Mouse (Mus musculus): ENCODE measurements around the gene Nle1. TPM values are rescaled to one million over a fixed set of nuclear protein-coding genes. Genes with fewer than 3 reads are reported as not detected.
A peak's percentile ranks its signal among the peaks of the same experiment; 100 is the strongest.

Nle1 gene
- total RNA-seq, 2 experiments from 2014 or later: 12.6 to 12.7 TPM

DNA sequence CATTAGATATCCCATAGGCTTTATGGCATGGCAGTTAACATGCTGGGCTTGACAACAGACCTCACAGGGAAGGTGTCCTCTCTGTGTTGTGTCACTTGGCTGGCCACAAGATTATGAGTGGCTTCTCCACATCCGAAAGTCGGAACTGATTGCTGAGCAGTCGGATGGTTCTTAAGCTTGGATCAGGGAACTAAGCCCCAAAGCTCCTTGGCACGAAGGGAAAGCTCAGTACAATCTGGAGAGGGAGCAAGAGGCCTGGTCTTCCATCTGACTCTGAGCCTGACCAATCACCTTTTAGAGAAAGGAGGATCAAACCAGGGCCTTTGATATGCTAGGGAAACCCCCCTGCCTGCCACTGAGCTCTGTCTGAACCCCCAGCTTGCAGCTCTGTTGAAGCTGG, 13.5 kb upstream of the Nle1 start:
- DNase-seq: no peak
- intact Hi-C loops (cut with DNase I): no loop called here

DNA sequence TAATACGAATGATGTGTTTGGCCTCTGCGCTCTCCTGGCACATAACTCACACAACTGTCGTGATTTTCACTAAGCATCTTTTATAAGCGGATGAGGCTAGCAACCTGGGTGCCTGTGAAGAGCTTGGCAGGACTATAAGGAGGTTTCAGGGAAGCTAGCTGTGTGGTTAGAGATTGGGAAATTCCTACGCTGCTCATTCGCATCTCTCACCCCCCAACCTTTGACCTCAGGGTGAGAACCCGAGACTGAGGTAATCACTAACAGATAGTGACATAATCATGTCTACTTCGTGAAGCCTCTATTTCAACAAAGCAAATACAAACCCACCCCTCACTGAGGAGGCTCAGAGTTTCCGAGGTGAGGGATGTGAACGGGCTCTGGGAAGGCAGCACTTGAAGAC, 12.6 kb upstream of the Nle1 start:
- intact Hi-C loops (cut with DNase I): no loop called here
- no peak for DNase-seq

DNA sequence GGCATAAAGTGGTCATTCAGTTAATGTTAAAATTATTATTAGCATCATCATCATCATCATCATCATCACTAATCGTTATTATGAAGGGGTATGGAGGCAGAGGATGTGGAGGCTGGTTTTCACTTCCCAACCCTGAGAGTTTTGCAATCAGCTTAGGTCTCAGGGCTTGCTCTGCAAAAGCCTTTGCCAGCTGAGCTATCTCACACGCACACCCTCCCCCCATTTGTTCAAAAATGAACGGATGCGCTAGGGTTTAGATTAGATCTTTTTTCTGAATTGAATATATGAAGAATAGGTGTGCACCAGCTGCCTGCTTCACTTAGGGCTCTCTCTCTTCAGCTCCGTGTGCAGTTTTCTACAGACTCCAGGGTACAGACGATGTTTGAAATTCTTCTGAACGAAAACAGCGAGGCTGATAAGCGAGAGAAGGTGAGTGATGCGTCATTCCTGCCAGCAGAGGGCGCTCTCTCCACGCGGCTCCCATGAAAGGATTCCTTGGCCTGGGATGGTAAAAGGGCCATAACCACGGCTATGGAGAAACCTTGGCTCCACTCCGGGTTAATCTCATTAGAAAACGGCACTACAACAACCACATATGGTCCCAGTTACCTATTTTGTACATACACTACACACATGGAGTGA, 6.6 kb upstream of the Nle1 start:
- peak; percentile 81 to 86 for DNase-seq
- intact Hi-C loops (cut with DNase I): loop anchor here (1.0 to 5.0 kb wide), 3 partner anchors 44 to 282 kb away; no protein-coding TSS in a partner anchor

DNA sequence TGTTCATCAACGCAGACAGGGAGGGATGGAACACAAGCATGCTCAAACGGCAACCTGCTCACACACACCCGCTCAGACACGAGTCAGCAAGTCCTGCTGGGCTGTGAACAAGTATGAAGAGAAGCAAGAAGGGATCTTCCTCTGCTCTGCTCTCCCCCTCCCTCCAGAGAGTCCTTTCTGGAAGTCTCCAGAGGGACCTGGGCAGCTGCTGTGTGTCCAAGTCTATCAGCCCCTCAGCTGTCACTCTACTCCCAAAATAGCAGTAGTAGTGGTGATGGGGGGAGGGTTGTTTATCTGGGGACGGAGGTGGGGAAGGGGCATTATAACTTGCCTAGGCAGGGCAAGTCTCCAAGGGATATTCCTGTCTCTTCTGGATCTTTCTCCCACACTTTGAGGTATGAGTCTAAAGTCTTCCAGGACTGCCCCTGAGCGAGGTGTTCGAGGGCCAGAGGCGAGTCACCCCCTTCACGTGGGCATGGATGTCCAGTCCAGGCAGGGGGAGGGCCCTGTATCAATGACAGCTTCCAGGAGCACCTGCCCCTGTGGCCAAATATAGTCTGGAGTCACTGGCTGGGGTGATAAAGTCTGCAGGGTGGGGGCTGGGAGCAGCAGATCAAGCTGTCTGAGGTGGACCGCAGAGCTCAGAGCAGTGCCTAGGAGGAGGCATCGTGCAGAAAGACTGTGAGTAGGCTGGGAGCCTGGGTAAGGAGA, 2.6 kb upstream of the Nle1 start:
- peak; percentile 65 to 70 for DNase-seq
- intact Hi-C loops (cut with DNase I): no loop called here

DNA sequence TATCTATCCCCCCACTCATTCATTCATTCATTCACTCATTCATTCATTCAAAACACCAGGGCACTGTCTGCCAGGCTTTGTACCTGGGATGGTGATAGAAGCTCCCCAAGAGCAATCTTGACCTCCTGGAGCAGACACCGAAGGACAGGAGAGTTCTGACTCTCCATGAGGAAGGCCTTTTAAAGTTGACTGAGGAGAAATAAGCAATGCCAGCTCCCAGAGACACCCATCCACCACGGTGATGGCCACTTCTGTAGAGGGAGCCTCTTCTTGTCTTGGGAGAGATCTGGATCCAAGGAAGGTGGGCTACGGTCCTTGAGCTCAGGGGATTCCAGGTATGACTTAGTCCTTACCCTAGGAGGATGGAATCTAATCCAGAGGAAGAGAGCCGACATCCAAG, 2.0 kb upstream of the Nle1 start, which contains the start of gene Unc45b:
Gene Unc45b, plus strand, starts transcription at position 301 of the 400 bp plus-strand sequence.
- intact Hi-C loops (cut with DNase I): no loop called here
- DNase-seq: no peak

DNA sequence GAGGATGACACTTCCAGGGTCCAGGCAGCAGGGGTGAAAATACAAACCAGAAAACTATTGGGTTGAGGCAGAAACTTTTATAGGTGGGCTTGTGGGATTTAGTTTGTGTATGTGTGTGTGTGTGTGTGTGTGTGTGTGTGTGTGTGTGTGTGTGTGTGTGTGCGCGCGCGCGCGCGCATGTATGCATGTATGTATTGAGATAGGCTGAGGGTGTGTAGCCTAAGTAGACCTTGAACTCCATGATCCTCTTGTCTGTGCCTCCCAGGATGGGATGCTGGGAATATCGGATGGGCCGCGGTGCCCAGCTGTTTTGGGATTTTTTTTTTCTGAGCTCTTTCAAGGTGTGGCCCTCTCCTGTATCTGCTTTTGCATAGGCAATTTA, 388 bp upstream of the Nle1 start:
- DNase-seq: no peak
- intact Hi-C loops (cut with DNase I): no loop called here

DNA sequence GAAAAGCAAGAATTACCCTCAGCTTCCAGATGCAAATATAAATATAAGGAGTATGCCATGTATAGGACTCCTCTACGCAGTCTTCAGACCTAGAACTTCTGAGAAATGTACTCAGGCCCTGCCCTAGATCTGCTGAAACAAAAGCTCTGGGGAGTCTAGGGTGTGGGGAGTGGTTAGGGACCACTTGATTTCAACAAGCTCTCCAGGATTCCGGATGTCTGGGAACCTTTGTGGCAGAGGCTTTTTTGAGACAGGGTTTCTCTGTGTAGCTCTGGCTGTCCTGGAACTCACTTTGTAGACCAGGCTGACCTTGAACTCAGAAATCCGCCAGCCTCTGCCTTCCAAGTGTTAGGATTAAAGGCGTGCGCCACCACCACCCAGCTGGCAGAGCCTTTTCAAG, 2.4 kb downstream of the Nle1 start:
- intact Hi-C loops (cut with DNase I): no loop called here
- no peak for DNase-seq

DNA sequence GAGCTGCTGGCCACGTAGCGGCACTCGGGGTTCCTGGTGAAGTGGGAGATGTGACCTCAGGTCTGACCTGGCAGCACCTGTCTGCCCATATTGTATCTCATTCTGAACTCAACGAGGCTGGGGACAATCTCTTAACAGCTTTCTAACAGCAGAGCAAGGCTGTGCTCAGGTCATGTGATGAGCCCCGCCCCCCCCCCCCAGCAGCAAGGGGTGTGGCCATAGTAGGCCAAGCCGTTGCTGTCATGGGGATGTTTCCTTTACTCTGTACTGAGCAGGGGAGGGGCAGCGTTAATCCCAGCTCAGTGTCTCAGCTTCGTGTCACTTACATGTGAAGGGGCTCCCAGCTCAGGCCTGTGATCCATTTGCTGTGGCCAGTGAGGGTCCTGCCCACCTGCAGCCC, 3.3 kb downstream of the Nle1 start:
- no peak for DNase-seq
- intact Hi-C loops (cut with DNase I): no loop called here

DNA sequence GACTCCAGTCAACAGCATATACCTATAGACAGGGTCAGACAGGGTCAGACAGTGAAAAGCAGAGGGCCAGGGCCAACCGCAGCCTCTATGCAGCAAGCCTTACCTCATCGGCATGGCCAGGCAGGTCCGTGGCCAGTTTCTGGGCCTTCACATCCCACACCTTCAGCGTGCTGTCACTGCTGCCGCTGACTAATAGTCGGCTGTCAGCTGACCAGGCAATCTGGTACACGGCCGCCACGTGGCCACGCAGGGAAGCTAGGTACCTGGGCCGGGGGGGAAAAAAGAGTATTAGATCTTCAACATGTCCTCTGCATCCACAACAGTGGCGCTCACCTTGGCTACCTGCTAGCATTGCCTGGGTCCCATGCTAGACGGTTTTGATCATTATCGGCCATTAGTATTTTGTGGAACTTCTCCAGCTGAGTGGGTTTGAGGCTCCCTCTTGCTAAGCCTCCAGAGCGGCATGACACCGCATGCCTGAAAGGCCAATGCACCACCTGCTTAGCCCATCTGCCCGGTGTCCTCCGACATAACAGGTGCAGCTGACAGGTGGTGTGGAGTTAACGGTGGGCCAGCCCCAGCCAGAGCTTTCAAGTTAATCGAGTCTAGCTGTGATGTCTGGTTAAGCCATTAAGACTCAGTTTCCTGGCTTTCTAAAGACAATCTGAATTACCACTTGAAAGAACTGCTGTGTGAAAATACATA, 6.5 kb downstream of the Nle1 start:
- DNase-seq: no peak
- intact Hi-C loops (cut with DNase I): no loop called here

DNA sequence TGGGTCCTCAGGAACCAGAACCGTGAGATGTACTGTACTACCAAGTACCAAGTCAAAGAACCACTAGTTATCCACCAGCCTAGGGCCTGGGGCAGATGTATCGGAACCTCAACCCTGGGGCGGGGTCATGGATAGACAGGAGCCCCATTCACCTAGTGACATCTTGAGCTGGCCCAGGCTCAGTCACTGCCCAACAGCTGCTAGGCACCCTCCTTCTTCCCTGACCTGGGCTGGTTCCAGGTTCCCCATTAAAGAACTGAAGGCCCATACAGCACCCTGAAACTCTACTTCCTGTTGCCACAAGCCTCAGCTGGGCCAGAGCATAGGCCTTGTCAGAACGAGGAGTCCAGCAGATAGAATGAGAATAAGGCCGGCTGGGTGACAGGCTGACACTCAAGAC, 8.5 kb downstream of the Nle1 start:
- DNase-seq: no peak
- intact Hi-C loops (cut with DNase I): no loop called here

DNA sequence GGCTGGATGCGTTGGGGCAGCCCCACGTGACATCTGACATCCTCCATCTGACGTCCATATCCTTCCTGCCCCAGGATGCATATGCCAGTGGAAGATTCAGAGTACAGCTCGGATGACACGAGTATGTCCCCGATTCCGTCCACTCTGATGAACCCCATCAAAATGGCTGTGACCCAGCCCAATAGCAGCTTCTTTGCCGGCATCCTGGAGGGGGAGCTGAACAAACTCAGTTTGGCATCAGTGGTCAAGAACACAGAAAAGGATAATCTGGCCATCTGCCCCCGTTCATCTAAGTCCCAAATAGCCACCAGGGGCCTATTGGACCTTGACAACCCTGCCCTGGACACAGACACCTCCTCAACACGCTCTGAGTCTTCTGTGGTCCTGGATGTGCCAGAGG, 10.7 kb downstream of the Nle1 start:
- DNase-seq: no peak

DNA sequence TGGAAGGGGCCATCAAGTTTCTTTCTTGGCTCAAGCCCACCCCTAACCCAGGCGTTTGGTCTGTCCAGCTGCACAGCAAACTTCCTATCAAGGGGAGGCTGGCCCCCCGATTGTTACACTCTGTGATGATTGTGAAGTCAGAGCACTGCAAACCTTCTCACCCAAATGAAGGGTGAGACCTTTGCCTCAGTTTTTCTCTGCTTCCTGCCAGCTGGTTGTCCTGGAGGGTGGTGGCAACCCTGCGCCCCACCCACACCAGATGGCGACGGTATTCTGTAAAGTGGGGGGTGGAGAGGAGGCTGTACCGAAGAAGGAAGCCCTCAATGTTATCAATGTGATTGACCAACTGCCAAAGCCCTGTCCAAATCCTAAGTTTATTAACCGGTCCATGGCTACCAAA, 16.3 kb downstream of the Nle1 start, which contains the start of gene Fndc8:
Gene Fndc8, plus strand, starts transcription at position 189 of the 400 bp plus-strand sequence.
- no peak for DNase-seq
- intact Hi-C loops (cut with DNase I): loop anchor here (1.0 to 5.0 kb wide), 2 partner anchors 130 to 146 kb away; partner anchors contain the start of genes Cct6b and Zfp830

More for the DNA sequence above, 10.7 kb downstream of the Nle1 start:
- intact Hi-C loops (cut with DNase I): no loop called here

DNA sequence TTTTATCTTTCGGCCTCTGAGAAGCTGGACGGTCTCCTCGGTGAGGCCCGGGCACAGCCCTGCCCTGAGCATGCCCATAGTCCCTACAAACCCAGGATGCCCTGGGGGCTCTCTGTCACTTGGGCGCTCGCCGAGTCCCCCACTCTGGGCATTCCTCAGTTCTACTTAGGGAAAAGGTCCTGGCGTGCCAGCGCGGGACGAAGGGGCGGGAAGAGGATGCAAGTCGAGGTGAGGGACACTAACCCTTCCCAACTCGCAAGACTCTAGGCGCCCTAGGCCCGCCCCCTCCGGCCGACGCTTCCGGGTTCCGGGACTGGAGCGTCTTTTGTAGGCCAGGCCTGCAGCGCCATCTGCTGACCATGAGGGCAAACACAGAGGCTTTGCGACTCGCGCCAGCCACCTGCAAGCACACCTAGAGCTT, 17.9 kb downstream of the Nle1 start, which contains the start of gene Rad51d:
Gene Rad51d, minus strand, starts transcription at position 273 of the 421 bp plus-strand sequence.
- DNase-seq: peak; percentile 95 to 97
- intact Hi-C loops (cut with DNase I): loop anchor here (1.0 to 5.0 kb wide), 4 partner anchors 128 to 655 kb away; partner anchors contain the start of genes Cct6b and Zfp830

DNA sequence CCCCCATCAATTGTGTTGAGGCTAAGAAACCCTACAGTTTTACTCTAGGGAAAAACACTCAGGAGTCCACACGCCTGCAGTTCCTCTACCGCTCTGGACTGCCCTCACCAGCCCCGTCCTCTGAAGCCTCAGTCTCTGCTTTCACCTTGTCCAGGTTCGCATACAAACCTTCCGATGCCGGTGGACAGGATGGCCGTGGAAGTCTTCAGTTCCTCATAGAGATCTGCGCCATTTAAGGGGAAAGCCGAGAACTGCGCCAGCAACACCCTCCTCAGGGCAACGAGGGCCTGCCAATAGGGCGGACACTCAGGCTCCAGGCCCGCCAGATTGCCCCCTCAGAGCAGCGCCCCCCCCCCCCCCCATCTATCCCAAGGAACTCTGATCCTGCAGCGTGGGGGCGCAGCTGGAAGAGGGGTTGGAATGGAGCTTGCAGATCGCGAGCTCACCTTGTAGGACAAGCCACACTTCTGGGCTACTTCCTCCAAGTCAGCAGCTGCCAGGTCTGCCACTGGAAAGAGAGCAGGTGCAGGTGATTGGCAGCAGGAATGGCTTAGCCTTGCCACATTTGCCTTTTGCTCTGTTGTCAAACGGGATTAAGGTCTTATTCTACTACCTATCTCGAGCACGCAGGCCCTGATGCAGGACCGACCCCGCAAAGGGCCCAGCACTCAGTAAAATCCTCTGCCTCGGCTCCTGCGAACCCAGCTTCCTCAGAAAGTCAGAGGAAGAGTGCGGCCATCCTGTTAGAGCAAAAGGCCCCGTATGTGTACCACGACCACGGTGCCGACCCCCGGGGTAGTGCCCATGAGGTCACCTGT, 18.5 kb downstream of the Nle1 start:
- DNase-seq: peak; percentile 7 to 20
- intact Hi-C loops (cut with DNase I): loop anchor here (1.0 to 5.0 kb wide), 4 partner anchors 127 to 654 kb away; partner anchors contain the start of genes Cct6b and Zfp830

DNA sequence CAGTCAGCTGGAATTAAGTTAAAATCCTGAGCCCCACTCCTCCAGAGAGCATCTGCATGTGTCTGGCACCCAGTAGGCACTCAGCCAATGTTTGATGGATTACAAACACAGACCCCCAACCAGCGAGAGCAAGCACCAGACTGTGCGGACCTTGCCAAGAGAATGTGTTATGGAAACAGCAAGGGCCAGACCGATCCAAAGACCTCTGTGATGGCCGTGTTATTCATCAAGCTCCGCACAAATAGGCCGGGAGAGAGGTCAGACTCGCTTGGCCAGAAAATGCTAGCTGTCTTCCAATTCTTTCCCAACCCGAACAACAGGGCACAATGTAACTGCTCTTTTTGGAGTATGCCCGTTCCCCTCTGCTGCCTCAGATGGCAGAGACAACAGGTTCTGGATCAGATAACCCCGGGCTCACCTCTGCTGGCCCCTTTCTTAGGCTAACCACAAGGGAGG, 19.7 kb downstream of the Nle1 start:
- DNase-seq: no peak

DNA sequence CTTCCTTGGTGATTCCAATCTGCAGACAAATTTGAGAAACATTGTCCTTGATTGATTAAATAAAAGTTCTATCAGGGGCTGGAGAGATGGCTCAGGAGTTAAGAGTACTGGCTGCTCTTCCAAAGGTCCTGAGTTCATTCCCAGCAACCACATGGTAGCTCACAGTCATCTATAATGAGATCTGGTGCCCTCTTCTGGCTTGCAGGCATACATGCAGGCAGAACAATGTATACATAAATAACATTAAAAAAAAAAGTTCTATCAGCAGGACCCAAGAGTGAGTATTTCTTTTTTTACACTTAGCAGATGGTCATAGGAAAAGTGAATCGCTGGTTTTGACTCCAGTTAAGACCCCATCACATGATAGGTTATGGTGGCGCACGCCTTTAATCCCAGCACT, 21.7 kb downstream of the Nle1 start:
- DNase-seq: no peak
- intact Hi-C loops (cut with DNase I): no loop called here

More for the DNA sequence above, 19.7 kb downstream of the Nle1 start:
- intact Hi-C loops (cut with DNase I): no loop called here

DNA sequence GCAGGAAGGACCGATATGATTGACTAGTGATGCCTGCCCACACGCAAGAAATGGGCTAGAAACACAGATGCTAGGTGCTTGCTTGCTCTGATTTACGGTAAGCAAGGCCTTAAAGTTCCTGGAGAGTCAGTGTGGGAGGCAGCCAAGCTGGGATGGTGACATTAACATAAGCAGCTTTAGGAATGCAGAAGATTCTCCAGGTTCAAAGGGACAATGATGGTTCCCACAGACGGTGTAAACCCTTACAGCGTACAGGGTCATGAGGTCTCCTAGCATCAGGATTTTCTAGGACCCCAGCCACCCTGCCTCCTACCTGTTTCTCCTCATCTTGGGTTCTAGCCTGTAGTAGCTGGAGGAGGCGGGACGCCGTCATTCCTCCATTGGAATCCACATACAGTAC, 25.0 kb downstream of the Nle1 start:
- DNase-seq: no peak
- intact Hi-C loops (cut with DNase I): no loop called here

DNA sequence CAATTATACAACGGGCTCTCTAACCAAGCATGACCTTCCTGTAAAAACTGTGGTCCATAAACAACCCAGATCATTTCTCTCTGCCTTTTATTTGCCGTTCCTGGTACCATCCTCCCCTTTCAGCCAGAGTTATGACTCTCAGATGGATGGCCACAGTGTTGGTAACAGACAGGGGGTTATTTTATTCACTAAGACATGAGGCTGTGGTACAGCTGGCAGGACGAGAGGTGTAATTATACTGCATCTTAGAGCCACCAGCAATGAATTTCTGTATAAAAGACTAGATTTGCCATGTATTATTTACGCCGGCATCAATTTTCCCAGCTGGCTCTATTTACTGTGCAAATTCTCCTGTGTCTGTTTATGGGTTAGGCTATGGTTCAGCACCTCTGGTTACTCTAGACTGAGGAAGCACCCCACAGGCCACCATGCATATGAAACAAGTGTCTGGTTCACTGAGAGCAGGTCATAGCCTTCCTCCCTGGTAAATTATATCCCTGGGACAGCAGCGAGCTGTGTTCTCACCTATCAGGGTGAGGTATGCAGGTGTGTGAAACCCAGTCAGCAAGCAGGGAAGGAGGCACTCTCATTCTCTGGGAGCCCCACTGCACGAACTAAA, 30.4 kb downstream of the Nle1 start:
- intact Hi-C loops (cut with DNase I): no loop called here
- DNase-seq: no peak

DNA sequence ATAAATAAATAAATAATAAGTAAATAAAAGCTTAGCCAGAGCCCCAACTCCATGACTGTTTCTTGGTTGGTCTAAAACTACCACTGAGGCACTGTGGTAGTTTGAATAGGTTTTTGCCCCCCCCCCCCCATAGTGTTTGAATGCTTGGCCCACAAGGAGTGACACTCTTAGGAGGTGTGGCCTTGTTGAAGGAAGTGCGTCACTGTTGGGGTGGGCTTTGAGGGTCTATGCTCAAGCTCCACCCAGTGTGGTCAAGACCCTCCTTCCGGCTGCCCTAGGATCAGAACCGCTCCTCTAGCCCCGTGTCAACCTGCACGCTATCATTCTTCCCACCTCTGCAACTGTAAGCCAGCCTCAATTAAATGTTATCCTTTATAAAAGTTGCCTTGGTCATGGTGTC, 32.6 kb downstream of the Nle1 start:
- intact Hi-C loops (cut with DNase I): no loop called here
- DNase-seq: no peak

DNA sequence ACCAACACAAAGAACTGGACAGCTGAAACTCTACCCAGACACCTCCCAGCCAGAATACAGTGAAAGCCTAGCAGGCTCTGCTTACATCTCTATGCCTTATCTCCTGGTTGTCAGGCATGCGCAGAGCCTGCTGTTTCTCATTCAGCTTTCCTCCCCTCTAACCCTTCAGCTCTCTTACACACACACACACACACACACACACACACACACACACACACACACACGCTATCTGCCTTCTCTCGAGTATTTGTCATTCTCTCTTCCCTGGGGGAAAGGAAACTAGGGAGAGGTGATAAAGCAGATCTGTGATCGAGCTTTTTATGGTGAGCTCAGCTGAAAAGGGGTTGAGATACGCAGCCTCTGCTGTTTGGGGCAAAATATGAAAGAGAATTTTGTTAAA, 33.3 kb downstream of the Nle1 start:
- no peak for DNase-seq
- intact Hi-C loops (cut with DNase I): loop anchor here (5.0 kb wide), 2 partner anchors 113 to 128 kb away; partner anchors contain the start of genes Cct6b and Zfp830
